Mouse (Mus musculus): Measurements from ENCODE around the gene Mrpl14. TPM values are rescaled to one million over a fixed set of nuclear protein-coding genes. Genes with fewer than 3 reads are reported as not detected.

Mrpl14 gene
- polyA plus RNA-seq, 1 experiment from 2014 or later: 113 TPM

DNA sequence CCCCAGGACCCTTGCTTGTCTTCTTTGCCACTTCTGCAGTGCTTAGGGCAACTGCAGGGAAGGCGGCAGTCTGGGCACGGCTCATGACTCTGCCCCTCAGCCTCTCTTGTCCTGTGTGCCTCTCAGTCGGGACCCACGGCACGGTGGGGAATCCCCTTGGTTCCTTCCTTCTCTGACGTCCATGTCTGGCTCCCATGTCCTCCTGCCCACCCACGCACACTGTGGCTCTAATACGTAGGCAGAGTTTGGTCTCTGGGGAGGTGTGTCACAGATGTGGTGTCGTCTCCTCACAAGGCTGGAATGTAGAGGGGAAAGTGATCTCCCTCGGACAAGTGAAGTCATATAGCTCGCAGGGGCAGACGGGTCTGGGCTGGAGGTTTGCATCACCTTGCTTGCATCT lies 60.6 kb downstream of the Mrpl14 start:
- Histone ChIP-seq H3K4me3 (ENCODE audit: low read depth, low read length) (no peak overlapping the region), H3K4me1 (ENCODE audit: insufficient read depth) (peaks cover 27% of the 10 kb centered on the region), H3K4me2 (ENCODE audit: low read depth, low read length) (no peak overlapping the region), H3K27ac (ENCODE audit: low read depth) (no peak overlapping the region), H3K27me3 (ENCODE audit: insufficient read depth, low read length) (no peaks in the 10 kb centered on the region), H3K9me3 (ENCODE audit: low read length) (no peaks in the 10 kb centered on the region), H3K9ac (replicated peaks) (no peak overlapping the region), H3K36me3 (replicated peaks; ENCODE audit: insufficient read depth, low read length) (no peaks in the 10 kb centered on the region)
- TF ChIP-seq CTCF (IDR thresholded peaks at IDR 0.05; ENCODE audit: low read depth) (no peak), EP300 (IDR thresholded peaks at IDR 0.05; ENCODE audit: low read depth) (no peak)
- no peak for ATAC-seq
- 35% methylated on average over 12 of the region's 12 CpGs for WGBS (ENCODE audit: insufficient replicate concordance)
- no peak for DNase-seq

DNA sequence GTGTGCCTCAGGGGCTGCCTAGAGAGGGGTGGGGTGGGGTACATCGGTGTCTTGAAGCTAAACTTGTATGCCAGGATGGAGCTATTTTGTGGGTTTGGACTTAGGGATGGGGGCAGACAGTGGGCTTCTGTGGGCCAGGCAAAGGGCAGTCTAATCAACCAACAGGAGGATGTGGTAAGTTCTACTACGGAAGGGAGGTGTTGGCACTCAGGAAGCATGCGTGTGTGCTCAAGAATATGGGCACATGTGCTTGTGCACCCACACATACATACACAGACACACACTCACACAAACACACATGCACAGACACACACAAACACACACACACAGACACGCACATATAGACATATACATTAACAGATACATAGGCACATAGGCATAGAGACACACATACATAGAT lies 61.2 kb downstream of the Mrpl14 start:
- Histone ChIP-seq H3K36me3 (replicated peaks; ENCODE audit: insufficient read depth, low read length) (no peaks in the 10 kb centered on the region), H3K9ac (replicated peaks) (no peak overlapping the region), H3K9me3 (ENCODE audit: low read length) (no peaks in the 10 kb centered on the region), H3K27ac (ENCODE audit: low read depth) (no peak overlapping the region), H3K4me2 (ENCODE audit: low read depth, low read length) (0 out of 2 replicates have a peak overlapping the region, but pooled peaks have one; percentile 58), H3K27me3 (ENCODE audit: insufficient read depth, low read length) (no peaks in the 10 kb centered on the region), H3K4me1 (ENCODE audit: insufficient read depth) (peaks cover 27% of the 10 kb centered on the region), H3K4me3 (ENCODE audit: low read depth, low read length) (no peak overlapping the region)
- 51% methylated on average over 4 of the region's 4 CpGs for WGBS (ENCODE audit: insufficient replicate concordance)
- TF ChIP-seq CTCF (IDR thresholded peaks at IDR 0.05; ENCODE audit: low read depth): no peak
- no peak for TF ChIP-seq EP300 (IDR thresholded peaks at IDR 0.05; ENCODE audit: low read depth)
- no peak for ATAC-seq
- DNase-seq: no peak

Other genes with a start within 250 kb of the Mrpl14 start
- gene Spats1, start 210.9 kb upstream of the Mrpl14 start, polyA plus RNA-seq (2015; fragmentation: Nextera tagmentation; extraction: Ambion mirVana): not detected in 2 replicates
- gene Aars2, start 179.5 kb upstream of the Mrpl14 start, polyA plus RNA-seq (2015; fragmentation: Nextera tagmentation; extraction: Ambion mirVana): 4.2 and 4.8 TPM in 2 replicates
- not detected in 2 replicates for gene Tcte1, start 162.9 kb upstream of the Mrpl14 start, polyA plus RNA-seq (2015; fragmentation: Nextera tagmentation; extraction: Ambion mirVana)
- 0.13 and 0.19 TPM in 2 replicates for gene Tmem151b, start 136.6 kb upstream of the Mrpl14 start, polyA plus RNA-seq (2015; fragmentation: Nextera tagmentation; extraction: Ambion mirVana)
- gene Nfkbie, start 130.6 kb upstream of the Mrpl14 start, polyA plus RNA-seq (2015; fragmentation: Nextera tagmentation; extraction: Ambion mirVana): 2.8 and 3.0 TPM in 2 replicates
- 47.7 and 47.9 TPM in 2 replicates for gene Slc35b2, start 122.4 kb upstream of the Mrpl14 start, polyA plus RNA-seq (2015; fragmentation: Nextera tagmentation; extraction: Ambion mirVana)
- 419 and 445 TPM in 2 replicates for gene Hsp90ab1, start 113.1 kb upstream of the Mrpl14 start, polyA plus RNA-seq (2015; fragmentation: Nextera tagmentation; extraction: Ambion mirVana)
- 83.0 and 91.6 TPM in 2 replicates for gene Slc29a1, start 86.7 kb upstream of the Mrpl14 start, polyA plus RNA-seq (2015; fragmentation: Nextera tagmentation; extraction: Ambion mirVana)
- gene Mymx, start 84.2 kb upstream of the Mrpl14 start, polyA plus RNA-seq (2015; fragmentation: Nextera tagmentation; extraction: Ambion mirVana): 0.19 TPM in 1 of 2 replicates, not detected in the other
- not detected in 2 replicates for gene Capn11, start 27.0 kb upstream of the Mrpl14 start, polyA plus RNA-seq (2015; fragmentation: Nextera tagmentation; extraction: Ambion mirVana)
- gene Tmem63b, start 583 bp downstream of the Mrpl14 start, polyA plus RNA-seq (2015; fragmentation: Nextera tagmentation; extraction: Ambion mirVana): 15.1 and 16.9 TPM in 2 replicates
- gene 1600014C23Rik, start 47.5 kb downstream of the Mrpl14 start, polyA plus RNA-seq (2015; fragmentation: Nextera tagmentation; extraction: Ambion mirVana): not detected in 2 replicates